Mouse (Mus musculus) lung, adult 2 months (tissue): ENCODE data around the gene Lsamp.

Experiments
- CTCF ChIP-seq: fragments of 200-500 bp; IDR thresholded peaks from 2 replicates; pipeline ENCODE4 v1.5.1; 2011; ENCODE audit warnings: mild to moderate bottlenecking, low read length, control low read depth; ENCODE audit not compliant: insufficient read depth
- POLR2A ChIP-seq: fragments of 200-500 bp; IDR thresholded peaks from 2 replicates; pipeline ENCODE4 v1.6.1; 2011; ENCODE audit warnings: low read depth, mild to moderate bottlenecking, control low read depth, low read length, borderline replicate concordance; ENCODE audit errors: extremely low read depth

DNA sequence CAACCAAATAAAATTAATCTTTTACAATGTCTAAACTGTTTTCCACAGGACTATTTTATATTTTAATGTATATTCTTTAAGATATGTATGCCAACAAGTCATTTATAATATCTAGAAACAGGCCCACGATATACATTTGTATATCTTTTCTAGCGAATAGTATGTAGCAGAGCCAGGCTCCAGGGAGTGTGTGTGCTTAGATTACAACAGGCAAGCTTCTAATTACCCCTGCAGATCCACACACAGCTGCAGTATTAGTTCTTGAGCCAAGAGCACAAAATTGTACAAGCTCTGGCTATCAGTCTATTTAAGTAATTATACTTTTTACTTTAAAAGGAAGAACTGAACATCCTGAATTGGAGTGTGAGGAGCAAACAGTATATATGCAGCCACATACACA, 210.7 kb downstream of the Lsamp start:
- TF ChIP-seq POLR2A (no peak), CTCF (no peak)
